Mouse (Mus musculus) common myeloid progenitor, adult 5-6 weeks (primary cell): ENCODE data around the gene Kif28. TPM values are rescaled to one million over a fixed set of nuclear protein-coding genes. Genes with fewer than 3 reads are reported as not detected.
A peak's percentile ranks its signal among the peaks of the same experiment; 100 is the strongest.
"Not testable (repeated sequence)": the region's sequence is repeated elsewhere in the genome, so short reads cannot be mapped to it uniquely, and the experiment has no call there.

Source experiments
- ATAC-seq: replicated peaks from 2 replicates; pipeline ENCODE4 v1.8.0; 2016; ENCODE audit warnings: low read depth, mild to moderate bottlenecking, moderate TSS enrichment, inconsistent platforms; ENCODE audit not compliant: poor library complexity, severe bottlenecking
- total RNA-seq: library from RNA; stranded (forward); fragments of 200-1000, 187-1606 nt; gene quantifications from 2 replicates; pipeline ENCODE4 v1.2.3, GENCODE M21; 2017

Gene Kif28
- total RNA-seq, result not detected in 2 replicates

- no peak for ATAC-seq
These were observed at the start of gene Kif28 for GRCm38 (mm10) chr1:179745171-179745570. Kif28 (minus strand) TSS chr1:179745271.

GRCm38 (mm10) chr1:179787281-179787680 is 42.2 kb upstream of the Kif28 start:
- ATAC-seq, result peak; percentile 81

GRCm38 (mm10) chr1:179785502-179785901 is 40.4 kb upstream of the Kif28 start:
- ATAC-seq, result no peak

GRCm38 (mm10) chr1:179784098-179784497 is 39.0 kb upstream of the Kif28 start:
- ATAC-seq, result no peak

GRCm38 (mm10) chr1:179776831-179777230 is 31.8 kb upstream of the Kif28 start:
- ATAC-seq, result no peak

GRCm38 (mm10) chr1:179760553-179760952 is 15.5 kb upstream of the Kif28 start:
- ATAC-seq, result no peak

GRCm38 (mm10) chr1:179760086-179760485 is 15.0 kb upstream of the Kif28 start:
- no peak for ATAC-seq

GRCm38 (mm10) chr1:179756477-179756876 is 11.4 kb upstream of the Kif28 start:
- no peak for ATAC-seq

- no peak for ATAC-seq
These were observed 7.9 kb upstream of the Kif28 start for GRCm38 (mm10) chr1:179753006-179753405.

- ATAC-seq, result no peak
These were observed 7.2 kb upstream of the Kif28 start for GRCm38 (mm10) chr1:179752276-179752675.

GRCm38 (mm10) chr1:179743593-179744193 is 1.4 kb downstream of the Kif28 start:
- ATAC-seq, result no peak

- ATAC-seq, result no peak
These were observed 8.6 kb downstream of the Kif28 start for GRCm38 (mm10) chr1:179736483-179736882.

GRCm38 (mm10) chr1:179734500-179735474 is 10.3 kb downstream of the Kif28 start:
- ATAC-seq, result peak; percentile 81

- no peak for ATAC-seq
These were observed 13.7 kb downstream of the Kif28 start for GRCm38 (mm10) chr1:179731391-179731790.

GRCm38 (mm10) chr1:179728661-179729060 is 16.4 kb downstream of the Kif28 start:
- ATAC-seq, result no peak

GRCm38 (mm10) chr1:179722811-179723469 is 22.1 kb downstream of the Kif28 start:
- no peak for ATAC-seq

GRCm38 (mm10) chr1:179715786-179716185 is 29.3 kb downstream of the Kif28 start:
- 0 out of 2 replicates have a peak, but pooled peaks have one; percentile 32 for ATAC-seq

- ATAC-seq, result not testable (repeated sequence)
These were observed 29.8 kb downstream of the Kif28 start for GRCm38 (mm10) chr1:179715289-179715688.

- ATAC-seq, result no peak
These were observed 31.7 kb downstream of the Kif28 start for GRCm38 (mm10) chr1:179713367-179713766.

- ATAC-seq, result no peak
These were observed 32.4 kb downstream of the Kif28 start for GRCm38 (mm10) chr1:179712658-179713057.

- peak; percentile 47; the same call in 1 of the 2 replicates for ATAC-seq
These were observed 34.3 kb downstream of the Kif28 start for GRCm38 (mm10) chr1:179710739-179711138.
